Mouse (Mus musculus): ENCODE measurements around the gene Gpr63.
"Not testable (repeated sequence)": the region's sequence is repeated elsewhere in the genome, so short reads cannot be mapped to it uniquely, and the experiment has no call there.

Gpr63 gene

DNA sequence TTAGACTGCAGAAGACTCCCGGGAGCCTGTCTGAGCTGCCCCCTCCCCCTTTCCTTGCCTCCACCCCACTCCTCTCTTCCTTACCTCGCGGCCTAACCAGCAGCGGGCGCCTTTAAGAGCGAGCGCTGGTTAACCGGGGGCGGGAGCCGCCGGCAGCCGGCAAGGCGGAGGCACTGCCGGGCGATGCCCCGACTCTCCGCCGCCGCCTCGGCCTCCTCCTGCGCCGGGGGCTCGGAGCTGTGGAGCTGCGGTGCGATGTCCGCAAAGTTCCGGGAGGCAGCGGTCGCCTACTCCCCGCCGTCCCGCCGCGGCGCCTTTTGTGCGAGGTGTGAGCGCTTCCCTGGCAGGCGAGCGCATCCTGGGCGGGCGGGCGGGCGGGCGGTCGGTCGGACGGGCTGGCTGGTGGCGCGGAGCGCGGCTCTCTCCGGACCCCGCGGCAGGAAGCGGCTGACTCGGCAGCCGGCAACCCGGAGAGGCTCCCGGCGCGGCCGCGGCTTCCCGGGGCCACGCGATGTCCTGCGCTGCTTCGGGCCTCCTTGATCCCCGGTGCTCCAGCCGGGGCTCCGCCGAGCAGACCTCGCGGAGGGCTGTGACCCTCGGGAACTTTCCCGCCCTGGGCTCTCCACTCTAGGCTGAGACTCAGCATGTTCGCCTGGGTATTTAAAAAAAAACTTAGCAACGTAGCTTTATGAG is at the start of gene Gpr63:
Gene Gpr63 (plus strand): TSS at position 109 of the 693 bp plus-strand sequence.
- peak; percentile 5 for DNase-seq (ENCODE audit: low read depth, low spot score)

DNA sequence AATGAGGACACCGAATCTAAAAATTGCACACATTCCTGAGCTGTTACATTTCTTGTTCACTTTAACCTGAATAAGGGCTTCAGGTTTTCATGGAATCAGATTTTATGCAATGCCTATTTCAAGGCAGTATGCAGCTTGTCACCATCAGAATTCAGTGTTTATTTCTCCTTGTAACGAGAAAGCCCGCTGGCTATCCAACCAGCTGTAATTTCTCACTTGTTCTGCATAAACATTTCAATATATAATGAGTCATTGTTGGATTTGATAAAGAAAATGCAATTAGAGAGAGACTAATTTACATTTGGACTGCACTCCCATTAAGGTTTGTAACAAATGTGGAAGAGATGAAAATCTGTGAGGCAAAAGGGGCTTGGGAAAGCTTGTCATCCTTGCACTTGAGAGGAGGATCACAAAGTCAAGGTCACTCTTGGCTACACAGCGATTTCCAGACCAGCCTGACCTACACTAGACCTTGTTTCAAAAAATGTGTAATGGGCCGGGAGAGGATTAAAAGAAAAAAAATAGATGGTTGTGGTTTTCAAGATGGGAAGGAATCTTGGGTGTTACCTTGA is 46.1 kb upstream of the Gpr63 start:
- no peak for DNase-seq (ENCODE audit: low read depth, low spot score)

DNA sequence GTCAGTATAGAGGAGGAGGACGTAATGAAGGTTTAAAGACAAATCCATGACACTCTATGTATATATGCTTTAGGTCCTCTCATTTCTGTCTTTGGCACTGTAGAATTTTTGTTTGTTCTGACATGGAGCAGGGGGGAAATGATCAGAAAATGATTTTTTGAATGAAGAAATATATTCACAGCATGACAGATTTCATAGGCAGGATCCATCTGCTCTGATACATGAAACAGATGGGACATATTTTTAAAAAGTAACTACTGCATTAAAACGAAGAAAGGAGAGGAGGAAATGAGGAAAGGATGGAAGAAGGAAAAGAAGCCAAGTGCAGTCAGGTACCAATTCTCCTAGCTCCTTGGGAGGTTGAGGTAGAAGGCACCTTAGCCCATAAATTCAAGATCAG is 41.5 kb upstream of the Gpr63 start:
- DNase-seq (ENCODE audit: low read depth, low spot score): no peak

DNA sequence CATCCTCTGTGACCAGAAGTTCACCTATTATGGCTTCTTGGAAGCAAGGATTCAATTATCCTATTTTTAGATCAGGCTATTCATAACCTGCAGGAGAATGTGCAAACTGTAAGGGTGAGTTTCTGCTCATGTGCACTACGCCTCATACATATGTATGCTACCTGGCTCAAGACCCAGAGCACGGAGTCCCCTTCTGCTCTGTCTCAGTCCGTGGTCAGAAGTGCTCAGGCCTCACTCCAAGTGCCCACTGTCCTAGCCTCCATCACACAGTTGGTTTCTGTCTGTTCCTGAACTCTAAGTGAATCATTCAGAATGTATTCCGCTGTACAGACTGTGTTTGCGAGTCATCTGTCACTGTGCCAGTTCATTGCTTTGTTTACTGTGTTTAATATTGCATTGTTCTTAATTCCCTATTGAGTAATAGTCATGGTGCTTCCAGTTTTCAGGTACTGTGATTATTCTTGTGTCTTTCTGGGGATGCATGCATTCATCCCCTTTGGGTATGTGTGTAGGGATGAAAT is 37.9 kb upstream of the Gpr63 start:
- DNase-seq (ENCODE audit: low read depth, low spot score): no peak

DNA sequence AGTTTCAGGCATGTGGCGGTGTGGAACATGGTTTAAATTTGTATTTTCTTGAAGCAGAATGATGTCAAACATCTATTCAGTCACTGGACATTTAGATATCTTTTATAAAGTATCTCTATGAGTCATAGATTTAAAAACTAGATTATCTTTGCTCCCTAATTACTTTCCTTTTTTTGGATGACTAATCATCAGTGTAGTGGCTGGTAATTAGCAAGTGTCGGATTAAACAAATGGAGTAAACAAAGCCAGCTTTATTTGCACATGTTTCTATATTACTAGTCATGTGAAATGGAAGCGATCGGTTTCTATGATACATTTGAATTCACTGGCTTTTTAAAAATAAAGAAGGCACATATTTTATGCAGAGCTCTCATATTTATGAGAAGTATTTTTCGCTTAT is 37.3 kb upstream of the Gpr63 start:
- no peak for DNase-seq (ENCODE audit: low read depth, low spot score)

DNA sequence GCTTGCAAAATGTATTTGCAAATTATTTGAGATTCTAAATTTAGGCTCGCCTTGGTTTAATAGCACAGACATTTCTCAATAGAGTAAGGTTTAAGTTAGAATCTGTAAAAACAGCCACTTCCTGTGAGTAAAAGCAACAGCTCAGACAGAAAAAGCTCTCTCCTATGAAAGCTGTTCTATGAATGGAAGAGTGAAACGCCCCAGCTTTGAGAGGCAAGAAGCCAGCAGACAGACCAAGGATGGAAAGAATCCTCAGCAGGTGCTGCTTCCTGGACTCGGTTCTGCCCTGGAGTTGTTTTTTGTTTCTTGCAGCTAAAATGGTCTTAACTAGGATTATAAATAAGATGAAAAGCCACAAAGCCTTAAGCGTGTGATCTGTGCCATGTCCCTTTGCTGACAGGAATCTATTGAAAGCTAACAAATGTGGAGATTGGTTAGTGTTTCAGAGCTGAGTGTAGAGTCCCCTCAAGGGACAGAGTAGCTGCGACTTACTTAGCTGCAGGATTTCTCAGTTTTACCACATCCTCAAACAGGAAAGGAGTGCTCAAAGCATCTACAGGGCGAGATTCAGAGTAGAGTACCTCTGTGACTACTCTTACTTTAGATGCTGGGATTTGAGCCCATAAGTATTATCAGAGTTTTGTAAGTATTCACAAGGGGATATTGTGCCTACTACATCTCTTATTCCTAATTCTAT is 23.3 kb upstream of the Gpr63 start:
- no peak for DNase-seq (ENCODE audit: low read depth, low spot score)

DNA sequence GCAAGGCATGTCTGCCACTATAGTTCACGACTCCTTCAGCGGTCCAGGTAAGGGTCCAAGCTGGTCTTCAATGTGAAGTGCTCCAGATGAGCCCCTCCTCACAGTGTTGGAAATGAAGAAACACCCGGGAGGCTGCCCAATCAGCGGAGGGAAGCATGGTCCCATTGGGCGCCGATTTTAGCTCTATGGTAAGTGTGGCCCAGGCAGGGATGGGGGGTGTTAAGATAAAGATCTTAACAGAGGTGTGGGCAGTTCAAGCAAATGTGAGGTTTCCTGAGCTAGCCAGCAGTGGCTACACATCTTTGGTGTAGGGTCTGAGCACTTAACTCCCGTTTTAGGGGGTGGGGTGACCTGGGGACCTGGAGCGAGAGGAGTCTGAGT is 299 bp upstream of the Gpr63 start:
- no peak for DNase-seq (ENCODE audit: low read depth, low spot score)

DNA sequence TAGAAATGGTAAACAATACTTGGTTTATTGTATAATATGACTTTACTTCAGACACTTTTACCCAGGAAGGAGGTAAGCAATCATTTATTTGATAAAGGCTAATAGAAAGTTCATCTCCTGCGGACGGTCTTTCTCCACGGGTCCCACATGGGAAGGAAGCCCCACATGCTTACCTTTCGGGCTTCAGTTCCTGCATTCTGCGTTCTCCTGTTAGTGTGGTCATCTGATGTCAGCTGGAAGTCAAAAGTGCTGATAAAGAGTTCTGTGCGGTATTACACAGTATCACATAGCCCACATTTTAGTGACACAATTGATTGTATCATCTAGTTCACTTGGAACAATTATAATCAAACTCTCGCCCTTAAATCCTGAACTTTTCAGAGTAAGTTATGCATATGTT is 1.0 kb downstream of the Gpr63 start:
- DNase-seq (ENCODE audit: low read depth, low spot score): no peak

DNA sequence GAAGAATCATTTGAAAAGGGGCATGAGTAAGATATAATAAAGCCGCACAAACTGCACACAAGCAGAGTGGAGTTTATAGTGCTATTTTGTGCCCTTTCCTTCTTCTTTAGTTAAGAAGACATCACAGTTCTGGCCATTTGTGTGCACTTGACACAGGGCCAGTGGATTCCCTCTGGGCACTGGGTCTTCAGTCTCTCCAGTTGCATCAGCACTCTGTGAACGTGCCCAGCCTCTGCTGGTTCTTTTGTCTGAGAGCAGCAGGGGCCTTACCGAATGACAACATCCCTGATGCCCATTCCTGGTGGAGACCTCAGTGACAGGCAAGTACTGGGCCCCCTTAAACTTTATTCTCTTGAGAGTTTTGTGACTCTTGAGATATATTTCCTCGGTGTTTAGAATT is 12.4 kb downstream of the Gpr63 start:
- no peak for DNase-seq (ENCODE audit: low read depth, low spot score)

DNA sequence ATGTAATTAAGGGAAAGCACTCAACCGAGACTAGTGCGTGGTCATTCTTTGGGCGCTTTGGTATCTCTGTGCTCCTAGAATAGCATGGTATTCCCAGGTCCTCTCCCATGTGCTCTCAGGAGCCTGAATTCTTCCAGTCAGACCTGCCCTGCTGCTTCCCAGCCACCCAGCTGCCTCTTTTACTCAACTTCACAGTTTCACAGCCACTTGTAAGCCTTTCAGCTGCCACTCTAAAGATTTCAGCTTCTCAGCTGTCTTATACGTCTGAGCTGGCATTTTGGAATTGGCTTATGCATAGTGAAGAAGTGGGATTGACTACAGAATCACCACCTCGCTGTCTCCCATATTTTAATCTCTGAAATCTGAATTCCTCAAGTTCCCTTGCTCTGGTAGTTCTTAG is 19.4 kb downstream of the Gpr63 start:
- no peak for DNase-seq (ENCODE audit: low read depth, low spot score)

DNA sequence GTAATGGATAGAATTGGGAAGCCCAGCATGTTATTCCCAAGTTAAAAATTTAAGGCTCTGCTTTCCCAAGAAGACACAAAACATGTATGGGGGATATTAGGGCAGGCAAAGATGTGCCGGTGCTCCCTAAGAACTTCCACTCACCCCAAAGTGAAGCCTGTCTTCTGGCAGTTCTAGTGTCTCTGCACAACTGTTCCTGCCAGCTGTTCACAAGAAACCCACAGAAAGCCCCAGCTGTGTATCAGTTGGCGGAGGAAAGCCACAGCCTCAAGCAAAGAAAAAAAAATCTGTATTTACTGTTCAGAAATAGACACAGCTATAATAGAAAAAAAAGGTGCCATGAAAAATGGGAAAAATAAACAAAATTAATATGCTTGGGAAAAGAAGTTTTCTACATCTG is 25.3 kb downstream of the Gpr63 start:
- DNase-seq (ENCODE audit: low read depth, low spot score): no peak

DNA sequence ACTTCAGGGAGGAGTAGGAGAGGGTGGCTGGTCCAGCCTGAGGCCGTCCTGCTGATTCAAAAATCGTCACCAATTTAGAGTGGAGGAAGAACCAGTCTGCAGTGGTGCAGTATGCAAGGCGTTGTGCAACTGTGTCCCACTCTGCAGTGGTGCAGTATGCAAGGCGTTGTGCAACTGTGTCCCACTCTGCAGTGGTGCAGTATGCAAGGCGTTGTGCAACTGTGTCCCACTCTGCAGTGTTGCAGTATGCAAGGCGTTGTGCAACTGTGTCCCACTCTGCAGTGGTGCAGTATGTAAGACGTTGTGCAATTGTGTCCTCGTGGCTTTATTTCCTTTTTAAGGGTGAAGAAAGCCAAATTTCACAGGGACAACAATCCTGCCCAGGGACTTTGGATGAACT is 43.1 kb downstream of the Gpr63 start:
- not testable (repeated sequence) for DNase-seq (ENCODE audit: low read depth, low spot score)

DNA sequence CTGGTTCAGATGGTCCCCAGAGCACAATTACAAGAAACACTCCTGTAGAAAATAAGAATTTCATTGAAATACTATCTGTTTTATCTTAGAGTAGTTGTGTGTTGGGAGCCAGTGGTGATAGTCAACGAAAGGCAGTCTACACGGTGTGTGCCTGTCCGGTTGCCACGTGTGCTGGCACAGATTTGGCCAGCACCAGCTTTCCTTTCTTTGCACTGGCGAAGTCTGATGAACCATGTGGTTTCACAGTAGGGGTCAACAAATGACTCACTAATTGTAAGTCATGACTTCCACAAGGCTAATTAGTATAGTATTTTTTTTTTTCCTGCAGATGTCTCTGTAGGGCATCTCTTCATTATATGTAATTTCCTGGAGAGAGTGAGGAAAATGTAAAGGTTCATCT is 45.6 kb downstream of the Gpr63 start:
- no peak for DNase-seq (ENCODE audit: low read depth, low spot score)

DNA sequence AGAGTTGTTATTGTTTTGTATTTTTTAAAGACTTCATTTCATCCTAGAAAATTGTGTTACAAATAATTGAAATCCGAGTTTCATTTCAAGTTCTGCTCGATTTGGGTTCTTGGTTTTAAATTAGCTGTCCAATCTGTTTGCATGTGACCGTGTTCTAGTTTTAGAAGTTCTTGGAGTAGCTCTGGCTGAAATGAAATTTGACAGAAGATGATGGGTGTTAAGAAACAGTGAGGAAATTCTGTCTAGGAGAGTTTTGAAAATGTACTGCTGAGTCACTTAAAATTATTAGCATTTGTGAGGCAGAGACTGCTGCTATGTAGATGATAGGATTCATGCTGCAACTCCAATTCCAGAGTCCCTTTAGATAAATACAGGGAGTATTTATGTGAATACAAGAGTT is 46.5 kb downstream of the Gpr63 start:
- no peak for DNase-seq (ENCODE audit: low read depth, low spot score)

DNA sequence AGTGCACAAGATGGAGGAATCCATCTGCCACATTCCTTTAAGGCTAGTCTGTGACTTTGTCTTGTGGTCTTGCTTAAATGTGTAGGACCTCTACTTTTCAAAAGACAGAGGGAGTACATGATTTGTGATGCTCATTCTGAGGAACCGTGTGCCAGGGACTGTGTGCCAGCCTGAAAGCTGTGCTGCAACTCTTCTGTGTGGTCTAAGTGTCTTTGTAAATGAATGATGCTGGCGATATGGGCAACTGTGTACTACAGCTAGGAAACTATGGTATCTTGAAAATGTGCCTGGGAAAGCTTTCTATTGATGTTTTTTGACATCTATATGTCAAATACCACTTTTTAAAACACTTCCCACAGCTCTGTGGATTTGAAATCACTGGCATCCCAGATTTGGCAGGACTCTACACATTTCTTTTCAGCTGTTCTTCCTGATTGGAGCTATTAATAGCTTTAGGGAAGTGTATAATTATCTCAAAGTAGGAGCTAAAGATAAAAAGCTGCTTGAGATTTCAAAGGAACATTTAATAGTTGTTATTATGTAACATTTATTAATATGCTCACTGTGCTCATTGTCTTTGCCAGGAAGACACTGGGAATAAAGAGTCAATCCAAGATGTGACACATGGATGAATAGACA is 48.9 kb downstream of the Gpr63 start:
- DNase-seq (ENCODE audit: low read depth, low spot score): no peak

DNA sequence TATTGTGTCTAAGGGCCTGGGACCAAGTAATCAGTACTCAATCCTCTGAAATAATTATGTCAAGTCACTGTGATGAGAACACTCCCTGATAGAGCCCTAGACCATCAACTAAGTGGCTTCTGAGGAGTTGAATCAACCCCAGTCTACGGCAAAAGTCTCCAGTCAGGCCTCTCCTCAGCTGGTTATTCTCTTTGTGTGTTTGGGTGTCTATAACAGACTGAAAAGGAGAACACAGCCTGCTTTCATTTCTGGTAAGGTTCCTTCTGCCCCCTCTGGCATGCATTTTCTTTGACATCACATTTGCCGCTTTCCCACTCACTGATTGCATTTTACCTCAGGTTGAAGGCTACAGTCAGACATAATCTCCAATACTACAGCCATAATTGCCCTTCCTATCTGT is 62.0 kb downstream of the Gpr63 start:
- DNase-seq (ENCODE audit: low read depth, low spot score): no peak

DNA sequence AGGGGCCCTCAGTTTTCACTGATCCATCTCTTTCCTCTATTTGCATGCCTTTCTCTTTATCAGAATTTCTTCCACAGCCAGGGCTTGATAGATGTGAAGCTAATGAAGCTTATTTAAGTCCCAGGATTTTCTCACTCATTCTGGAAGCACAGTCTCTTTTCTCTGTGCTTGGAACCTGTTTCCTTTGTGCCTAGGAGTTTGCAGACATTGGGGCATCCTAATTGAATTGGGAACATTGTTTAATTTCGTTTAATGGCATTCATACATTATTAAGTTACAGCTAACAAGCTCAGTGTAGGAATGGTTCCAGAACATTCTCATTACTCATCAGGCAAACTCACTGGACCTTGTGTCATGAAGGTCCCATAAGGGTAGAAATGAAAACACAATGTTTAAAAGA is 62.5 kb downstream of the Gpr63 start:
- no peak for DNase-seq (ENCODE audit: low read depth, low spot score)

DNA sequence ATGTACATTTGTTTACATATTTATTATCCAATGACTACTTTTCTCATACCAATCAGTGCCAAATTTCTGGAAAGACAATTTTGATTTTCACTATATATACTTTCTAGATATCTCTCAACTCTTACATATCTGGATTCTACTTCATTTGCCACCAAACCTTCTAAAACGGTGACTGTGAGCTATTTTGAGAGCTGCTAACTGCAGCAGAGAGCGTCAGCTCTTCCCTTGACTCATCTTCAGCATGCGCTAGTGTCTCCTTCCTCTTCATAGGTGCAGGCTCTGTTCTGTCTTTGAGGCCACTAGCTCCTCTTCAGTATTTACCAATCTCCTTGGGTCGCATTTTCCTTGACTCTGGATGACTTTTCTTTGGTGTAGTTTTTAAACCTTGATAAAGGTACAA is 63.7 kb downstream of the Gpr63 start:
- DNase-seq (ENCODE audit: low read depth, low spot score): no peak

DNA sequence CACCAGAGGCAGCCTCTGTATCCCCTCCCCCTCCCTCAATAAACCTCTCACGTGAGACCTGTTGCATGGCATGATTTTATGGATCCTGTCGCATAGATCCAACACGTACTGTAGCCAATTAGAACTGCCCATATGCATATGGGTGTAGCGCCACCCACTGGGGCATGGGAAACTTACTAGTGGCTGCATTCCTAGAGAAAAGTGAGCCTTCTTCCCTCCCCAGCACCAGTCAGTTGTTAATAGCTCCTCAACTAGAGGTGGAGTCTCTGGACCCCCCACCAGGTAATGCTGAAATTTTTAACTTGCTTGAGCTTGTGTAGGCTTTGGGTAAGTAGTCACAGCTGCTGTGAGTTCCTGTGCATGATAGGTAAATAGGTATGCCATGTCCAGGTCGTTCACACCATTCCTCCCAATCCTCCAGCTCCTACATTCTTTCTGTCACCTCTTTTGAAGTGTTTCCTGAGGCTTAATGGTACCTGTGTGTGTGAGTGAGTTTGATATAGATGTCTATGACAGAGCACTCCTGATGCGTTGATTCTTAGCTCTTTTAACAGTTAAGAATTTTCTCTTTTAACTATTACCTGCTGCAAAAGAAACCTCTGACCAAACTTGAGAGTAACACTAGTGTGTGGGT is 69.1 kb downstream of the Gpr63 start:
- DNase-seq (ENCODE audit: low read depth, low spot score): no peak

DNA sequence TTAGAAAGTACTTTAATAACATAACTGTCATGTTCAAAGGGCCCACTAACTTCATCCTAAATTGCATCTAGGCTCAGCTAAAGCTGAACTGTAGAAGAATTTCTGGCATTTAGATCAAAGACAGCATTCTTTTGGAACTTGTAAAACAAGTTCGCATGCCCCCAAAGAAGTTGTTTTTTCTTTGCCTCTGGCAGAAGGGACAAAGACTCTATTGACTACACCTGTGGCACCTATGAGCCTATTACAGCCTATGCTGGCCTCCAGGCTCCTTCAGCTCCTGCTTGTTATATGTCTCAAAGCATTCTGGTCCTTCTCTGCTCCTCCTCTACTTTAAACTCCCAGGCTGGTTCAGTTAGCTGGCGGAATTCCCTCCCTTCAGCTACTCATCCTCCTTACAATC is 69.6 kb downstream of the Gpr63 start:
- DNase-seq (ENCODE audit: low read depth, low spot score): no peak

DNA sequence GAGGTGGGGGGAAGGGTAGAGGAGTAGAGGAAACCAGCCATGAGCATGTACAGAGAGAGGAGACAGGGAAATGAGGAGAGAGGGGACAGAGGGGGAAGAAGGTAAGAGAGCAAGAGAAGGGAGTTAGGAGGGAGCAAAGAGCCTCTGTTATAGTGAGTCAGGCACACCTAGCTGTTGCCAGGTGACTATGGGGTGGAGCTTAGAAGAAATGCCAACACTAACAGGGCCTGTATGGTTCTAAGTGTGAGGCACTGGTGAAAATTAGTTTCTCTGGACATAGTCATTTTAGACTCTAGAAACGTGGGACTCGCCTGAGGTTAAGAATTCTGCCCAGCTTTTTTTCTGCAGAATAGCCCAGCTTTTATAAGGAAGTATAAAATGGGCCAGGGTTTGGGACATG is 71.1 kb downstream of the Gpr63 start:
- DNase-seq (ENCODE audit: low read depth, low spot score): no peak

DNA sequence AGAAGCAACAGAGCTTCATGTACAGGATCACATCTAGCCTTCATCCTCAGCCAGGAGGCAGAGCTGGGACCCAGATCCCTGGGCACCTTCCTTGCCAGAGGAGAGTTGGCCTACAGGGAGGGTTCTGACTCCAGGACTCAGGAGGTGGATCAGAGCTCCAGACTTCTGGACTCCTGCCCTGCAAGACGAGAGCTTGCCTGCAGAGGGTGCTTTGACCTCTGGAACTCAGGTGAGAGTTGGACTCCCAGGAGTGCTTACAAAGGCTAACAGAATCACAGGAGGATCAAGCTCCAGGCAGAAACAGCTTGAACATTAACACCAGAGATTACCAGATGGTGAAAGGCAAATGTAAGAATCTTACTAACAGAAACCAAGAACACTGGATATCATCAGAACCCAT is 89.3 kb downstream of the Gpr63 start:
- not testable (repeated sequence) for DNase-seq (ENCODE audit: low read depth, low spot score)

Measured in CD4-positive, CD25-positive, alpha-beta regulatory T cell, adult 2 months (primary cell).